44 mouse cellular contexts compared by ENCODE assay signal in the genomic region with DNA sequence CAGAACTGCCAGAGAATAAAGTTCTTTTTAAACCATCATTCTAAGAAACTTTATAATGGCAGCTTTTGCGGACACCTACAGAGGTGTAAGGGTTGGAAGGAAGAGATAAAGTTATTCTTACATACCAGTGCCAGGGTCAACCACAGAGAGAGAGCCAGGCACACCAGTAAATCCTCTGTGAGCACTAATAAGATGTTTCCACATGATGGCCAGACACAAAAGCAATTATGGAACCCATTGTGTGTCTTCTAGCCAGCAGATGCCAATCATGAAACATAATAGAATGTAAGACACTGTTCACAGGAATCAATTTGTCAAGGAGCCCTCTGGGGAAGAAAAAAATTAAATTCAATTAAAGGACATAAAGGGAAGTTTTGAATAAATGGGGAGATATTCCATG. TPM values are rescaled to one million over a fixed set of nuclear protein-coding genes. Genes with fewer than 3 reads are reported as not detected.
A peak's percentile ranks its signal among the peaks of the same experiment; 100 is the strongest.
DNase-seq lines count a peak whose midpoint lies in the region; ATAC-seq lines count a peak whose summit lies in the region.
"Had no signal": no experiment of that assay in that cellular context is flagged by ENCODE, and none has a peak within 500 bp of the region (broad histone marks: within the 10 kb centered on the region; RNA-seq: fewer than 3 reads in every experiment).

No protein-coding gene starts in this region.

- 41% methylated on average over 1 of the region's 1 CpGs for WGBS in hindbrain, embryonic 11.5 days
- WGBS in hindbrain, embryonic 13.5 days = 53% methylated on average over 1 of the region's 1 CpGs
- WGBS in midbrain, embryonic 16.5 days = 33% methylated on average over 1 of the region's 1 CpGs

- peak; percentile 73 for ATAC-seq in hindbrain, embryonic 11.5 days (ENCODE audit: low FRiP score)
- no peak for ATAC-seq in hindbrain, embryonic 13.5 days (ENCODE audit: low FRiP score)
- ATAC-seq in midbrain, embryonic 16.5 days = 0 out of 2 replicates have a peak, but pooled peaks have one; percentile 42
- no peak for ATAC-seq in megakaryocyte, adult 5-6 weeks (ENCODE audit: poor library complexity, severe bottlenecking)
- ATAC-seq: forebrain, embryonic 13.5 days; inflammation-experienced regulatory T-cells, adult 6 months; Patski had no signal

- no peak overlapping the region for H3K27ac ChIP-seq in hindbrain, embryonic 11.5 days (ENCODE audit: low read depth, low read length)
- H3K27ac ChIP-seq in hindbrain, embryonic 13.5 days = no peak overlapping the region
- no peak overlapping the region for H3K27ac ChIP-seq in midbrain, embryonic 16.5 days (ENCODE audit: low read length)
- H3K27ac ChIP-seq: embryonic facial prominence, embryonic 13.5 days; forebrain, embryonic 13.5 days; gastrocnemius, adult 2 months; heart, embryonic 13.5 days; layer of hippocampus, adult 2 months; left cerebral cortex, adult 2 months; limb, embryonic 12.5 days; liver, embryonic 15.5 days; lung, embryonic 15.5 days; stomach, embryonic 15.5 days had no signal

- no peak overlapping the region for H3K4me3 ChIP-seq in hindbrain, embryonic 11.5 days (ENCODE audit: low read depth, low read length)
- no peak overlapping the region for H3K4me3 ChIP-seq in hindbrain, embryonic 13.5 days
- no peak overlapping the region for H3K4me3 ChIP-seq in midbrain, embryonic 16.5 days (ENCODE audit: low read depth, low read length)
- H3K4me3 ChIP-seq: embryonic facial prominence, embryonic 13.5 days; erythroblast, embryonic 14.5 days; forebrain, embryonic 13.5 days; gastrocnemius, adult 2 months; heart, embryonic 13.5 days; layer of hippocampus, adult 2 months; left cerebral cortex, adult 2 months; limb, embryonic 12.5 days; liver, embryonic 15.5 days; lung, embryonic 15.5 days; megakaryocyte, embryonic 14.5 days; stomach, embryonic 15.5 days had no signal

- DNase-seq in embryo, embryonic 10 days (ENCODE audit: low spot score) = peak; percentile 9
- no peak for DNase-seq in embryo, embryonic 9.5 days (ENCODE audit: extremely low spot score)
- DNase-seq in hindbrain, embryonic 11.5 days (ENCODE audit: low spot score) = peak; percentile 43
- DNase-seq in embryo, embryonic 10.5 days (ENCODE audit: low spot score) = peak; percentile 36
- DNase-seq in gastrocnemius, adult 18-20 months (ENCODE audit: low spot score) = no peak
- DNase-seq: adrenal gland, postnatal 14 days; cerebellum, adult 18-20 months; cerebellum, postnatal 10 days; gastrocnemius, adult 2 months; gastrocnemius, postnatal 36 days; heart, postnatal 10 days; kidney, adult 11 months; kidney, postnatal 36 days; lung, postnatal 36 days; right cerebral cortex, postnatal 25 days had no signal

- H3K9ac ChIP-seq in hindbrain, embryonic 11.5 days (ENCODE audit: low read depth, low read length) = no peak overlapping the region
- no peak overlapping the region for H3K9ac ChIP-seq in hindbrain, embryonic 13.5 days
- H3K9ac ChIP-seq in midbrain, embryonic 16.5 days (ENCODE audit: low read depth, low read length) = no peak overlapping the region
- H3K9ac ChIP-seq: embryonic facial prominence, embryonic 13.5 days; forebrain, embryonic 13.5 days; heart, embryonic 13.5 days; limb, embryonic 12.5 days; liver, embryonic 15.5 days; lung, embryonic 15.5 days; stomach, embryonic 15.5 days had no signal

- no peaks in the 10 kb centered on the region for H3K4me1 ChIP-seq in hindbrain, embryonic 11.5 days (replicated peaks; ENCODE audit: control insufficient read depth, insufficient read depth, low read length)
- H3K4me1 ChIP-seq in hindbrain, embryonic 13.5 days (replicated peaks) = no peaks in the 10 kb centered on the region
- no peaks in the 10 kb centered on the region for H3K4me1 ChIP-seq in midbrain, embryonic 16.5 days (ENCODE audit: control insufficient read depth, insufficient read depth, low read length)
- H3K4me1 ChIP-seq: embryonic facial prominence, embryonic 13.5 days; heart, embryonic 13.5 days; limb, embryonic 12.5 days; liver, embryonic 15.5 days; lung, embryonic 15.5 days; megakaryocyte, embryonic 14.5 days; stomach, embryonic 15.5 days had no signal

- no peaks in the 10 kb centered on the region for H3K36me3 ChIP-seq in hindbrain, embryonic 11.5 days (ENCODE audit: control insufficient read depth, insufficient read depth, low read length)
- H3K36me3 ChIP-seq in hindbrain, embryonic 13.5 days = no peaks in the 10 kb centered on the region
- H3K36me3 ChIP-seq in midbrain, embryonic 16.5 days (ENCODE audit: control insufficient read depth, insufficient read depth, low read length) = no peaks in the 10 kb centered on the region
- H3K36me3 ChIP-seq: embryonic facial prominence, embryonic 13.5 days; G1E; heart, embryonic 13.5 days; limb, embryonic 12.5 days; liver, embryonic 15.5 days; lung, embryonic 15.5 days; stomach, embryonic 15.5 days had no signal

- H3K9me3 ChIP-seq in hindbrain, embryonic 11.5 days (ENCODE audit: control insufficient read depth, low read length) = no peaks in the 10 kb centered on the region
- H3K9me3 ChIP-seq in hindbrain, embryonic 13.5 days = no peaks in the 10 kb centered on the region
- H3K9me3 ChIP-seq in midbrain, embryonic 16.5 days (replicated peaks; ENCODE audit: control insufficient read depth, low read length, poor library complexity, severe bottlenecking) = no peaks in the 10 kb centered on the region
- H3K9me3 ChIP-seq: embryonic facial prominence, embryonic 13.5 days; forebrain, embryonic 13.5 days; heart, embryonic 13.5 days; limb, embryonic 12.5 days; liver, embryonic 15.5 days; lung, embryonic 15.5 days; stomach, embryonic 15.5 days had no signal

- H3K27me3 ChIP-seq in hindbrain, embryonic 11.5 days (ENCODE audit: control insufficient read depth, insufficient read depth, low read length) = no peaks in the 10 kb centered on the region
- H3K27me3 ChIP-seq in hindbrain, embryonic 13.5 days = peaks cover 11% of the 10 kb centered on the region; the same call in 1 of the 2 replicates
- no peaks in the 10 kb centered on the region for H3K27me3 ChIP-seq in midbrain, embryonic 16.5 days (ENCODE audit: control insufficient read depth, insufficient read depth, low read depth, low read length)
- H3K27me3 ChIP-seq: embryonic facial prominence, embryonic 13.5 days; forebrain, embryonic 13.5 days; limb, embryonic 12.5 days; liver, embryonic 15.5 days; lung, embryonic 15.5 days; Patski; stomach, embryonic 15.5 days had no signal

- no peak overlapping the region for H3K4me2 ChIP-seq in hindbrain, embryonic 11.5 days (replicated peaks; ENCODE audit: low read depth, low read length)
- no peak overlapping the region for H3K4me2 ChIP-seq in hindbrain, embryonic 13.5 days
- H3K4me2 ChIP-seq in midbrain, embryonic 16.5 days (ENCODE audit: low read length) = no peak overlapping the region
- H3K4me2 ChIP-seq: embryonic facial prominence, embryonic 13.5 days; forebrain, embryonic 13.5 days; heart, embryonic 13.5 days; limb, embryonic 12.5 days; liver, embryonic 15.5 days; lung, embryonic 15.5 days; stomach, embryonic 15.5 days had no signal

RNA-seq across cellular contexts. Expression of a gene that starts 1.8 kb away (rescaled TPM):
- polyA plus RNA-seq in hindbrain, embryonic 11.5 days (2014; fragmentation: Nextera tagmentation; extraction: Ambion mirVana) = not detected in 2 replicates
- polyA plus RNA-seq in hindbrain, embryonic 13.5 days (2015; fragmentation: Nextera tagmentation; extraction: Ambion mirVana) = not detected in 2 replicates
- polyA plus RNA-seq in midbrain, embryonic 16.5 days (2015; fragmentation: Nextera tagmentation; extraction: Ambion mirVana) = not detected in 2 replicates
- total RNA-seq in gastrocnemius, adult 18-20 months (2021) = not detected
- total RNA-seq in megakaryocyte, adult 5-6 weeks (2015) = not detected in 2 replicates
- not detected in 2 replicates for total RNA-seq in megakaryocyte, adult 5-6 weeks (2017)
- total RNA-seq: adrenal gland, postnatal 14 days; common myeloid progenitor, adult 5-6 weeks; G1E; gastrocnemius, adult 2 months; gastrocnemius, postnatal 36 days; heart, adult 8-10 months; heart, postnatal 10 days; hematopoietic stem cell, adult 5-6 weeks; layer of hippocampus, adult 2 months; layer of hippocampus, postnatal 14 days; left cerebral cortex, adult 2 months; left cerebral cortex, postnatal 25 days; liver, adult 2 months; monocyte, adult 5-6 weeks had no signal
- polyA plus RNA-seq: C2C12; embryonic facial prominence, embryonic 13.5 days; erythroblast, embryonic 14.5 days; forebrain, embryonic 13.5 days; frontal cortex, adult 2 months; G1E; heart, embryonic 13.5 days; inflammation-experienced regulatory T-cells, adult 6 months; kidney, embryonic 16.5 days; limb, embryonic 12.5 days; liver, adult 2 months; liver, embryonic 15.5 days; lung, embryonic 15.5 days; neural tube, embryonic 14.5 days; Patski; stomach, embryonic 15.5 days; urinary bladder, adult 2 months had no signal

RNA-seq across cellular contexts. Expression of a gene that starts 39.2 kb away (rescaled TPM):
- polyA plus RNA-seq in hindbrain, embryonic 11.5 days (2014; fragmentation: Nextera tagmentation; extraction: Ambion mirVana) = not detected in 2 replicates
- not detected in 2 replicates for polyA plus RNA-seq in hindbrain, embryonic 13.5 days (2015; fragmentation: Nextera tagmentation; extraction: Ambion mirVana)
- polyA plus RNA-seq in midbrain, embryonic 16.5 days (2015; fragmentation: Nextera tagmentation; extraction: Ambion mirVana) = not detected in 2 replicates
- not detected for total RNA-seq in gastrocnemius, adult 18-20 months (2021)
- total RNA-seq in megakaryocyte, adult 5-6 weeks (2015) = not detected in 2 replicates
- not detected in 2 replicates for total RNA-seq in megakaryocyte, adult 5-6 weeks (2017)
- total RNA-seq: adrenal gland, postnatal 14 days; common myeloid progenitor, adult 5-6 weeks; G1E; gastrocnemius, adult 2 months; gastrocnemius, postnatal 36 days; heart, adult 8-10 months; heart, postnatal 10 days; hematopoietic stem cell, adult 5-6 weeks; layer of hippocampus, adult 2 months; layer of hippocampus, postnatal 14 days; left cerebral cortex, adult 2 months; left cerebral cortex, postnatal 25 days; liver, adult 2 months; monocyte, adult 5-6 weeks had no signal
- polyA plus RNA-seq: C2C12; embryonic facial prominence, embryonic 13.5 days; erythroblast, embryonic 14.5 days; forebrain, embryonic 13.5 days; frontal cortex, adult 2 months; G1E; heart, embryonic 13.5 days; inflammation-experienced regulatory T-cells, adult 6 months; kidney, embryonic 16.5 days; limb, embryonic 12.5 days; liver, adult 2 months; liver, embryonic 15.5 days; lung, embryonic 15.5 days; neural tube, embryonic 14.5 days; Patski; stomach, embryonic 15.5 days; urinary bladder, adult 2 months had no signal

RNA-seq across cellular contexts. Expression of a gene that starts 56.4 kb away (rescaled TPM):
- polyA plus RNA-seq in hindbrain, embryonic 11.5 days (2014; fragmentation: Nextera tagmentation; extraction: Ambion mirVana) = not detected in 2 replicates
- polyA plus RNA-seq in hindbrain, embryonic 13.5 days (2015; fragmentation: Nextera tagmentation; extraction: Ambion mirVana) = not detected in 2 replicates
- not detected in 2 replicates for polyA plus RNA-seq in midbrain, embryonic 16.5 days (2015; fragmentation: Nextera tagmentation; extraction: Ambion mirVana)
- not detected for total RNA-seq in gastrocnemius, adult 18-20 months (2021)
- total RNA-seq in megakaryocyte, adult 5-6 weeks (2015) = not detected in 2 replicates
- not detected in 2 replicates for total RNA-seq in megakaryocyte, adult 5-6 weeks (2017)
- total RNA-seq: adrenal gland, postnatal 14 days; common myeloid progenitor, adult 5-6 weeks; G1E; gastrocnemius, adult 2 months; gastrocnemius, postnatal 36 days; heart, adult 8-10 months; heart, postnatal 10 days; hematopoietic stem cell, adult 5-6 weeks; layer of hippocampus, adult 2 months; layer of hippocampus, postnatal 14 days; left cerebral cortex, adult 2 months; left cerebral cortex, postnatal 25 days; liver, adult 2 months; monocyte, adult 5-6 weeks had no signal
- polyA plus RNA-seq: C2C12; embryonic facial prominence, embryonic 13.5 days; erythroblast, embryonic 14.5 days; forebrain, embryonic 13.5 days; frontal cortex, adult 2 months; G1E; heart, embryonic 13.5 days; inflammation-experienced regulatory T-cells, adult 6 months; kidney, embryonic 16.5 days; limb, embryonic 12.5 days; liver, adult 2 months; liver, embryonic 15.5 days; lung, embryonic 15.5 days; neural tube, embryonic 14.5 days; Patski; stomach, embryonic 15.5 days; urinary bladder, adult 2 months had no signal

Comparison
In these comparisons a context has a peak if more than half of its experiments do, and no peak if none do; other contexts are left out.
1. DNase-seq: peak in embryo, embryonic 10 days (single experiment), hindbrain, embryonic 11.5 days (single experiment) and embryo, embryonic 10.5 days (single experiment); none in embryo, embryonic 9.5 days (single experiment) and gastrocnemius, adult 18-20 months (single experiment).
2. ATAC-seq: peak in hindbrain, embryonic 11.5 days (single experiment) and midbrain, embryonic 16.5 days (single experiment); none in hindbrain, embryonic 13.5 days (single experiment) and megakaryocyte, adult 5-6 weeks (single experiment).